Mouse (Mus musculus): ENCODE results near the gene Gucy1a1. TPM values are rescaled to one million over a fixed set of nuclear protein-coding genes. Genes with fewer than 3 reads are reported as not detected.
A peak's percentile ranks its signal among the peaks of the same experiment; 100 is the strongest.
"Not testable (repeated sequence)": the region's sequence is repeated elsewhere in the genome, so short reads cannot be mapped to it uniquely, and the experiment has no call there.

The Gucy1a1 gene
- polyA plus RNA-seq (2015; fragmentation: Nextera tagmentation; extraction: Ambion mirVana): 39.1 and 46.6 TPM in 2 replicates

- Histone ChIP-seq H3K9me3 (replicated peaks) (no peaks in the 10 kb centered on the region), H3K4me3 (peak within 1 kb of the TSS; percentile 67), H3K9ac (peak within 1 kb of the TSS; percentile 72), H3K4me1 (replicated peaks) (peaks cover 9% of the 10 kb centered on the region; the same call in 1 of the 2 replicates), H3K27me3 (no peaks in the 10 kb centered on the region), H3K36me3 (no peaks in the 10 kb centered on the region), H3K4me2 (peak within 1 kb of the TSS; percentile 78), H3K27ac (peak within 1 kb of the TSS; percentile 67)
- ATAC-seq (replicated peaks; ENCODE audit: insufficient number of reproducible peaks, insufficient read depth, low FRiP score, low read depth): peak; percentile 80
- under 1% methylated on average over 36 of the region's 36 CpGs for WGBS
These were observed at the start of gene Gucy1a1 for GRCm38 (mm10) chr3:82145126-82145901. Gene Gucy1a1, minus strand, starts transcription at chr3:82145789.

GRCm38 (mm10) chr3:82191559-82192245, 46.1 kb upstream of the Gucy1a1 start:
- Histone ChIP-seq H3K9ac (no peak overlapping the region), H3K9me3 (replicated peaks) (0 out of 2 replicates have a peak, but pooled peaks cover 3% of the 10 kb centered on the region), H3K4me2 (no peak overlapping the region), H3K36me3 (peaks cover 5% of the 10 kb centered on the region; the same call in 1 of the 2 replicates), H3K4me3 (no peak overlapping the region), H3K27me3 (no peaks in the 10 kb centered on the region), H3K4me1 (replicated peaks) (no peaks in the 10 kb centered on the region), H3K27ac (no peak overlapping the region)
- ATAC-seq (replicated peaks; ENCODE audit: insufficient number of reproducible peaks, insufficient read depth, low FRiP score, low read depth): no peak
- WGBS: 48% methylated on average over 1 of the region's 1 CpGs

GRCm38 (mm10) chr3:82185626-82186025, 40.0 kb upstream of the Gucy1a1 start:
- no peak overlapping the region for H3K9ac ChIP-seq
- H3K36me3 ChIP-seq: peaks cover 5% of the 10 kb centered on the region; the same call in 1 of the 2 replicates
- no peak for ATAC-seq (replicated peaks; ENCODE audit: insufficient number of reproducible peaks, insufficient read depth, low FRiP score, low read depth)
- H3K4me2 ChIP-seq: no peak overlapping the region
- H3K4me3 ChIP-seq: no peak overlapping the region
- H3K4me1 ChIP-seq (replicated peaks): no peaks in the 10 kb centered on the region
- H3K27me3 ChIP-seq: no peaks in the 10 kb centered on the region
- no peak overlapping the region for H3K27ac ChIP-seq
- 72% methylated on average over 9 of the region's 9 CpGs for WGBS
- H3K9me3 ChIP-seq (replicated peaks): 0 out of 2 replicates have a peak, but pooled peaks cover 3% of the 10 kb centered on the region

GRCm38 (mm10) chr3:82181500-82181899, 35.9 kb upstream of the Gucy1a1 start:
- Histone ChIP-seq H3K36me3 (no peaks in the 10 kb centered on the region), H3K4me1 (replicated peaks) (no peaks in the 10 kb centered on the region), H3K4me3 (no peak overlapping the region), H3K9me3 (replicated peaks) (no peaks in the 10 kb centered on the region), H3K27me3 (no peaks in the 10 kb centered on the region), H3K27ac (no peak overlapping the region), H3K9ac (no peak overlapping the region), H3K4me2 (no peak overlapping the region)
- ATAC-seq (replicated peaks; ENCODE audit: insufficient number of reproducible peaks, insufficient read depth, low FRiP score, low read depth): no peak

- Histone ChIP-seq H3K9me3 (replicated peaks) (no peaks in the 10 kb centered on the region), H3K36me3 (no peaks in the 10 kb centered on the region), H3K4me2 (no peak overlapping the region), H3K27me3 (no peaks in the 10 kb centered on the region), H3K4me1 (replicated peaks) (no peaks in the 10 kb centered on the region), H3K4me3 (no peak overlapping the region), H3K27ac (no peak overlapping the region), H3K9ac (no peak overlapping the region)
- WGBS: 63% methylated on average over 3 of the region's 3 CpGs
- no peak for ATAC-seq (replicated peaks; ENCODE audit: insufficient number of reproducible peaks, insufficient read depth, low FRiP score, low read depth)
These were observed 34.7 kb upstream of the Gucy1a1 start for GRCm38 (mm10) chr3:82180253-82180652.

- Histone ChIP-seq H3K27ac (no peak overlapping the region), H3K4me2 (no peak overlapping the region), H3K4me1 (replicated peaks) (no peaks in the 10 kb centered on the region), H3K9me3 (replicated peaks) (no peaks in the 10 kb centered on the region), H3K36me3 (no peaks in the 10 kb centered on the region), H3K9ac (no peak overlapping the region), H3K4me3 (no peak overlapping the region), H3K27me3 (no peaks in the 10 kb centered on the region)
- 77% methylated on average over 1 of the region's 1 CpGs for WGBS
- no peak for ATAC-seq (replicated peaks; ENCODE audit: insufficient number of reproducible peaks, insufficient read depth, low FRiP score, low read depth)
These were observed 29.9 kb upstream of the Gucy1a1 start for GRCm38 (mm10) chr3:82175501-82175900.

- no peak overlapping the region for H3K4me3 ChIP-seq
- no peaks in the 10 kb centered on the region for H3K9me3 ChIP-seq (replicated peaks)
- H3K9ac ChIP-seq: no peak overlapping the region
- H3K4me1 ChIP-seq (replicated peaks): no peaks in the 10 kb centered on the region
- no peak overlapping the region for H3K27ac ChIP-seq
- H3K27me3 ChIP-seq: no peaks in the 10 kb centered on the region
- WGBS: 78% methylated on average over 2 of the region's 2 CpGs
- H3K4me2 ChIP-seq: no peak overlapping the region
- ATAC-seq (replicated peaks; ENCODE audit: insufficient number of reproducible peaks, insufficient read depth, low FRiP score, low read depth): no peak
- H3K36me3 ChIP-seq: no peaks in the 10 kb centered on the region
These were observed 21.5 kb upstream of the Gucy1a1 start for GRCm38 (mm10) chr3:82167064-82167463.

- no peaks in the 10 kb centered on the region for H3K36me3 ChIP-seq
- H3K27ac ChIP-seq: no peak overlapping the region
- no peak for ATAC-seq (replicated peaks; ENCODE audit: insufficient number of reproducible peaks, insufficient read depth, low FRiP score, low read depth)
- WGBS: 47% methylated on average over 2 of the region's 2 CpGs
- no peak overlapping the region for H3K4me3 ChIP-seq
- no peak overlapping the region for H3K4me2 ChIP-seq
- H3K27me3 ChIP-seq: no peaks in the 10 kb centered on the region
- no peaks in the 10 kb centered on the region for H3K9me3 ChIP-seq (replicated peaks)
- no peak overlapping the region for H3K9ac ChIP-seq
- H3K4me1 ChIP-seq (replicated peaks): no peaks in the 10 kb centered on the region
These were observed 20.3 kb upstream of the Gucy1a1 start for GRCm38 (mm10) chr3:82165937-82166336.

GRCm38 (mm10) chr3:82162992-82163391, 17.4 kb upstream of the Gucy1a1 start:
- WGBS: 98% methylated on average over 1 of the region's 1 CpGs
- not testable (repeated sequence) for H3K4me1 ChIP-seq (replicated peaks); ATAC-seq (replicated peaks; ENCODE audit: insufficient number of reproducible peaks, insufficient read depth, low FRiP score, low read depth)

GRCm38 (mm10) chr3:82145978-82146377, 389 bp upstream of the Gucy1a1 start:
- Histone ChIP-seq H3K4me3 (peak overlapping the region; percentile 67), H3K4me1 (replicated peaks) (peaks cover 9% of the 10 kb centered on the region; the same call in 1 of the 2 replicates), H3K27me3 (no peaks in the 10 kb centered on the region), H3K4me2 (peak overlapping the region; percentile 78), H3K36me3 (no peaks in the 10 kb centered on the region), H3K9me3 (replicated peaks) (no peaks in the 10 kb centered on the region), H3K9ac (no peak overlapping the region), H3K27ac (peak overlapping the region; percentile 67; the same call in 1 of the 2 replicates)
- ATAC-seq (replicated peaks; ENCODE audit: insufficient number of reproducible peaks, insufficient read depth, low FRiP score, low read depth): no peak

More at GRCm38 (mm10) chr3:82162992-82163391, 17.4 kb upstream of the Gucy1a1 start:
- H3K4me3 ChIP-seq; H3K36me3 ChIP-seq; H3K4me2 ChIP-seq; H3K9me3 ChIP-seq (replicated peaks); H3K27ac ChIP-seq; H3K27me3 ChIP-seq; H3K9ac ChIP-seq: not testable (repeated sequence)

- peak overlapping the region; percentile 78 for H3K4me2 ChIP-seq
- H3K27me3 ChIP-seq: no peaks in the 10 kb centered on the region
- H3K4me3 ChIP-seq: peak overlapping the region; percentile 67
- H3K9ac ChIP-seq: peak overlapping the region; percentile 72
- 2% methylated on average over 14 of the region's 14 CpGs for WGBS
- ATAC-seq (replicated peaks; ENCODE audit: insufficient number of reproducible peaks, insufficient read depth, low FRiP score, low read depth): peak; percentile 36
- H3K4me1 ChIP-seq (replicated peaks): peaks cover 9% of the 10 kb centered on the region; the same call in 1 of the 2 replicates
- H3K9me3 ChIP-seq (replicated peaks): no peaks in the 10 kb centered on the region
- H3K27ac ChIP-seq: peak overlapping the region; percentile 67
- H3K36me3 ChIP-seq: no peaks in the 10 kb centered on the region
These were observed 864 bp downstream of the Gucy1a1 start for GRCm38 (mm10) chr3:82144725-82145125.

All from heart, embryonic 15.5 days (tissue).